Mouse (Mus musculus) embryonic fibroblast, embryonic 13.5 days (primary cell): ENCODE data around the gene Prr7. TPM values are rescaled to one million over a fixed set of nuclear protein-coding genes. Genes with fewer than 3 reads are reported as not detected.

ENCODE experiments used
- H3K27ac ChIP-seq: 2 replicates; pipeline ENCODE4 v1.5.1; 2012; ENCODE audit warnings: low read length, control low read depth, inconsistent platforms; ENCODE audit not compliant: insufficient read depth
- H3K4me1 ChIP-seq: 2 replicates; pipeline ENCODE4 v1.6.1; 2011; ENCODE audit warnings: low read length; ENCODE audit not compliant: control insufficient read depth, insufficient read depth
- H3K4me3 ChIP-seq: 2 replicates; pipeline ENCODE4 v1.5.1; 2011; ENCODE audit warnings: mild to moderate bottlenecking, control low read depth, low read length; ENCODE audit not compliant: insufficient read depth
- CTCF ChIP-seq: IDR thresholded peaks from 2 replicates; pipeline ENCODE4 v1.5.1; 2011; ENCODE audit warnings: mild to moderate bottlenecking, control low read depth, low read length, moderate library complexity, borderline replicate concordance; ENCODE audit not compliant: insufficient read depth
- POLR2A ChIP-seq: IDR thresholded peaks from 2 replicates; pipeline ENCODE4 v1.6.1; 2011; ENCODE audit warnings: low read depth, mild to moderate bottlenecking, control low read depth, low read length, moderate library complexity
- polyA plus RNA-seq: library from polyadenylated mRNA; stranded (reverse); fragments of >200 nt; gene quantifications from 2 replicates; pipeline ENCODE4 v1.2.4, GENCODE M21; 2011; ENCODE audit warnings: low read depth; ENCODE audit not compliant: missing spikeins, insufficient read length

Prr7 gene
- polyA plus RNA-seq, 1 experiment: 2.5 TPM

- TF ChIP-seq CTCF: no peak
- no peak for TF ChIP-seq POLR2A
- Histone ChIP-seq H3K4me1 (no peaks in the 10 kb centered on the region; the same call in 1 of the 2 replicates), H3K27ac (no peak overlapping the region), H3K4me3 (no peak overlapping the region)
Measured at GRCm38 (mm10) chr13:55475750-55476149, 11.7 kb downstream of the Prr7 start.

- no peak for TF ChIP-seq POLR2A
- TF ChIP-seq CTCF: no peak
- no peak overlapping the region for H3K27ac ChIP-seq
- H3K4me3 ChIP-seq: no peak overlapping the region
- no peaks in the 10 kb centered on the region; the same call in 1 of the 2 replicates for H3K4me1 ChIP-seq
Measured at GRCm38 (mm10) chr13:55476256-55476655, 12.2 kb downstream of the Prr7 start.

- Histone ChIP-seq H3K4me3 (no peak overlapping the region), H3K4me1 (peaks cover 3% of the 10 kb centered on the region), H3K27ac (no peak overlapping the region)
- TF ChIP-seq CTCF: no peak
- TF ChIP-seq POLR2A: no peak
Measured at GRCm38 (mm10) chr13:55477492-55477891, 13.4 kb downstream of the Prr7 start.

GRCm38 (mm10) chr13:55478036-55478435 is 14.0 kb downstream of the Prr7 start:
- no peak overlapping the region for H3K4me3 ChIP-seq
- TF ChIP-seq CTCF: peak; percentile 49; the same call in 1 of the 2 replicates
- no peak for TF ChIP-seq POLR2A
- H3K4me1 ChIP-seq: peaks cover 7% of the 10 kb centered on the region
- no peak overlapping the region for H3K27ac ChIP-seq

GRCm38 (mm10) chr13:55479008-55479407 is 14.9 kb downstream of the Prr7 start:
- TF ChIP-seq POLR2A (no peak), CTCF (no peak)

GRCm38 (mm10) chr13:55479929-55480328 is 15.9 kb downstream of the Prr7 start:
- TF ChIP-seq CTCF: no peak
- TF ChIP-seq POLR2A: no peak

More at GRCm38 (mm10) chr13:55479008-55479407, 14.9 kb downstream of the Prr7 start:
- Histone ChIP-seq H3K4me1 (peaks cover 17% of the 10 kb centered on the region), H3K27ac (no peak overlapping the region), H3K4me3 (no peak overlapping the region)

GRCm38 (mm10) chr13:55482542-55482941 is 18.5 kb downstream of the Prr7 start:
- TF ChIP-seq CTCF: no peak
- TF ChIP-seq POLR2A: no peak
- peaks cover 32% of the 10 kb centered on the region for H3K4me1 ChIP-seq
- H3K27ac ChIP-seq: peak overlapping the region; percentile 86
- H3K4me3 ChIP-seq: no peak overlapping the region

More at GRCm38 (mm10) chr13:55479929-55480328, 15.9 kb downstream of the Prr7 start:
- H3K27ac ChIP-seq: no peak overlapping the region
- peaks cover 21% of the 10 kb centered on the region for H3K4me1 ChIP-seq
- H3K4me3 ChIP-seq: no peak overlapping the region

- peak overlapping the region; percentile 86 for H3K27ac ChIP-seq
- TF ChIP-seq CTCF (no peak), POLR2A (no peak)
- H3K4me1 ChIP-seq: peaks cover 32% of the 10 kb centered on the region
- no peak overlapping the region for H3K4me3 ChIP-seq
Measured at GRCm38 (mm10) chr13:55483071-55483470, 19.0 kb downstream of the Prr7 start.

GRCm38 (mm10) chr13:55483593-55483992 is 19.5 kb downstream of the Prr7 start:
- Histone ChIP-seq H3K27ac (peak overlapping the region; percentile 86), H3K4me3 (no peak overlapping the region), H3K4me1 (peaks cover 32% of the 10 kb centered on the region)
- no peak for TF ChIP-seq POLR2A

GRCm38 (mm10) chr13:55484520-55485088 is 20.5 kb downstream of the Prr7 start:
- no peak for TF ChIP-seq CTCF
- no peak for TF ChIP-seq POLR2A
- Histone ChIP-seq H3K4me1 (peaks cover 32% of the 10 kb centered on the region), H3K4me3 (no peak overlapping the region), H3K27ac (0 out of 2 replicates have a peak overlapping the region, but pooled peaks have one; percentile 86)
